Mouse (Mus musculus): ENCODE data around the gene Ogfod3. TPM values are rescaled to one million over a fixed set of nuclear protein-coding genes. Genes with fewer than 3 reads are reported as not detected.

Gene Ogfod3
- polyA plus RNA-seq, 1 experiment, result 25.4 TPM

GRCm38 (mm10) chr11:121220771-121221170 is 16.3 kb upstream of the Ogfod3 start:
- H3K4me3 ChIP-seq (ENCODE audit: insufficient read depth, low read depth, low read length), result no peak overlapping the region
- TF ChIP-seq POLR2A (IDR thresholded peaks at IDR 0.05; ENCODE audit: low read depth, low read length) (no peak), CTCF (conservative IDR thresholded peaks at IDR 0.05; ENCODE audit: insufficient read depth, insufficient read length, low read depth, low read length) (no peak)
- WGBS, result 76% methylated on average over 5 of the region's 5 CpGs
- no peak overlapping the region for H3K27ac ChIP-seq (ENCODE audit: insufficient read depth, low read depth, low read length)
- no peaks in the 10 kb centered on the region for H3K27me3 ChIP-seq (replicated peaks; ENCODE audit: control insufficient read depth, insufficient read depth, low read length)
- H3K36me3 ChIP-seq (ENCODE audit: control insufficient read depth, insufficient read depth, low read length), result no peaks in the 10 kb centered on the region; the same call in 1 of the 2 replicates
- no peak for DNase-seq
- H3K4me1 ChIP-seq (ENCODE audit: control insufficient read depth, insufficient read depth, low read length), result no peaks in the 10 kb centered on the region

- WGBS, result 91% methylated on average over 11 of the region's 11 CpGs
- DNase-seq, result no peak
- H3K27ac ChIP-seq (ENCODE audit: insufficient read depth, low read depth, low read length), result no peak overlapping the region
- no peaks in the 10 kb centered on the region; the same call in 1 of the 2 replicates for H3K36me3 ChIP-seq (ENCODE audit: control insufficient read depth, insufficient read depth, low read length)
- H3K4me1 ChIP-seq (ENCODE audit: control insufficient read depth, insufficient read depth, low read length), result no peaks in the 10 kb centered on the region
- no peaks in the 10 kb centered on the region for H3K27me3 ChIP-seq (replicated peaks; ENCODE audit: control insufficient read depth, insufficient read depth, low read length)
- H3K4me3 ChIP-seq (ENCODE audit: insufficient read depth, low read depth, low read length), result no peak overlapping the region
- TF ChIP-seq CTCF (conservative IDR thresholded peaks at IDR 0.05; ENCODE audit: insufficient read depth, insufficient read length, low read depth, low read length) (no peak), POLR2A (IDR thresholded peaks at IDR 0.05; ENCODE audit: low read depth, low read length) (no peak)
Measured at GRCm38 (mm10) chr11:121219776-121220175, 15.3 kb upstream of the Ogfod3 start.

GRCm38 (mm10) chr11:121216831-121217230 is 12.3 kb upstream of the Ogfod3 start:
- WGBS, result 95% methylated on average over 3 of the region's 3 CpGs
- no peaks in the 10 kb centered on the region for H3K36me3 ChIP-seq (ENCODE audit: control insufficient read depth, insufficient read depth, low read length)
- H3K27me3 ChIP-seq (replicated peaks; ENCODE audit: control insufficient read depth, insufficient read depth, low read length), result no peaks in the 10 kb centered on the region
- H3K4me3 ChIP-seq (ENCODE audit: insufficient read depth, low read depth, low read length), result no peak overlapping the region
- H3K4me1 ChIP-seq (ENCODE audit: control insufficient read depth, insufficient read depth, low read length), result no peaks in the 10 kb centered on the region
- TF ChIP-seq CTCF (conservative IDR thresholded peaks at IDR 0.05; ENCODE audit: insufficient read depth, insufficient read length, low read depth, low read length), result no peak
- no peak for TF ChIP-seq POLR2A (IDR thresholded peaks at IDR 0.05; ENCODE audit: low read depth, low read length)
- no peak overlapping the region for H3K27ac ChIP-seq (ENCODE audit: insufficient read depth, low read depth, low read length)
- DNase-seq, result no peak

- H3K4me3 ChIP-seq (ENCODE audit: insufficient read depth, low read depth, low read length), result peak overlapping the region; percentile 73; the same call in 1 of the 2 replicates
- TF ChIP-seq CTCF (conservative IDR thresholded peaks at IDR 0.05; ENCODE audit: insufficient read depth, insufficient read length, low read depth, low read length) (no peak), POLR2A (IDR thresholded peaks at IDR 0.05; ENCODE audit: low read depth, low read length) (no peak)
- no peak overlapping the region for H3K27ac ChIP-seq (ENCODE audit: insufficient read depth, low read depth, low read length)
- WGBS, result 1% methylated on average over 5 of the region's 5 CpGs
- H3K4me1 ChIP-seq (ENCODE audit: control insufficient read depth, insufficient read depth, low read length), result peaks cover 9% of the 10 kb centered on the region; the same call in 1 of the 2 replicates
- no peak for DNase-seq
- no peaks in the 10 kb centered on the region for H3K36me3 ChIP-seq (ENCODE audit: control insufficient read depth, insufficient read depth, low read length)
- H3K27me3 ChIP-seq (replicated peaks; ENCODE audit: control insufficient read depth, insufficient read depth, low read length), result no peaks in the 10 kb centered on the region
Measured at GRCm38 (mm10) chr11:121203859-121204160, 701 bp downstream of the Ogfod3 start.

GRCm38 (mm10) chr11:121201436-121202198 is 2.9 kb downstream of the Ogfod3 start:
- no peaks in the 10 kb centered on the region for H3K27me3 ChIP-seq (replicated peaks; ENCODE audit: control insufficient read depth, insufficient read depth, low read length)
- 42% methylated on average over 11 of the region's 11 CpGs for WGBS
- H3K4me1 ChIP-seq (ENCODE audit: control insufficient read depth, insufficient read depth, low read length), result peaks cover 9% of the 10 kb centered on the region; the same call in 1 of the 2 replicates
- no peak for TF ChIP-seq POLR2A (IDR thresholded peaks at IDR 0.05; ENCODE audit: low read depth, low read length)
- TF ChIP-seq CTCF (conservative IDR thresholded peaks at IDR 0.05; ENCODE audit: insufficient read depth, insufficient read length, low read depth, low read length), result peak; percentile 78
- H3K27ac ChIP-seq (ENCODE audit: insufficient read depth, low read depth, low read length), result peak overlapping the region; percentile 45; the same call in 1 of the 2 replicates
- no peak overlapping the region for H3K4me3 ChIP-seq (ENCODE audit: insufficient read depth, low read depth, low read length)
- no peaks in the 10 kb centered on the region for H3K36me3 ChIP-seq (ENCODE audit: control insufficient read depth, insufficient read depth, low read length)
- DNase-seq, result peak; percentile 75

GRCm38 (mm10) chr11:121200781-121201180 is 3.7 kb downstream of the Ogfod3 start:
- H3K4me1 ChIP-seq (ENCODE audit: control insufficient read depth, insufficient read depth, low read length), result peaks cover 9% of the 10 kb centered on the region; the same call in 1 of the 2 replicates
- peak; percentile 83 for DNase-seq
- no peaks in the 10 kb centered on the region for H3K36me3 ChIP-seq (ENCODE audit: control insufficient read depth, insufficient read depth, low read length)
- H3K27me3 ChIP-seq (replicated peaks; ENCODE audit: control insufficient read depth, insufficient read depth, low read length), result no peaks in the 10 kb centered on the region
- H3K27ac ChIP-seq (ENCODE audit: insufficient read depth, low read depth, low read length), result no peak overlapping the region
- H3K4me3 ChIP-seq (ENCODE audit: insufficient read depth, low read depth, low read length), result no peak overlapping the region
- TF ChIP-seq POLR2A (IDR thresholded peaks at IDR 0.05; ENCODE audit: low read depth, low read length) (no peak), CTCF (conservative IDR thresholded peaks at IDR 0.05; ENCODE audit: insufficient read depth, insufficient read length, low read depth, low read length) (no peak)
- WGBS, result 72% methylated on average over 6 of the region's 6 CpGs

- H3K36me3 ChIP-seq (ENCODE audit: control insufficient read depth, insufficient read depth, low read length), result no peaks in the 10 kb centered on the region
- H3K27ac ChIP-seq (ENCODE audit: insufficient read depth, low read depth, low read length), result no peak overlapping the region
- DNase-seq, result no peak
- no peak for TF ChIP-seq POLR2A (IDR thresholded peaks at IDR 0.05; ENCODE audit: low read depth, low read length)
- TF ChIP-seq CTCF (conservative IDR thresholded peaks at IDR 0.05; ENCODE audit: insufficient read depth, insufficient read length, low read depth, low read length), result no peak
- WGBS, result 82% methylated on average over 4 of the region's 4 CpGs
- H3K4me1 ChIP-seq (ENCODE audit: control insufficient read depth, insufficient read depth, low read length), result peaks cover 5% of the 10 kb centered on the region; the same call in 1 of the 2 replicates
- H3K27me3 ChIP-seq (replicated peaks; ENCODE audit: control insufficient read depth, insufficient read depth, low read length), result no peaks in the 10 kb centered on the region
- H3K4me3 ChIP-seq (ENCODE audit: insufficient read depth, low read depth, low read length), result no peak overlapping the region
Measured at GRCm38 (mm10) chr11:121199851-121200250, 4.7 kb downstream of the Ogfod3 start.
